Mouse (Mus musculus): ENCODE results near the gene Enc1.

DNA sequence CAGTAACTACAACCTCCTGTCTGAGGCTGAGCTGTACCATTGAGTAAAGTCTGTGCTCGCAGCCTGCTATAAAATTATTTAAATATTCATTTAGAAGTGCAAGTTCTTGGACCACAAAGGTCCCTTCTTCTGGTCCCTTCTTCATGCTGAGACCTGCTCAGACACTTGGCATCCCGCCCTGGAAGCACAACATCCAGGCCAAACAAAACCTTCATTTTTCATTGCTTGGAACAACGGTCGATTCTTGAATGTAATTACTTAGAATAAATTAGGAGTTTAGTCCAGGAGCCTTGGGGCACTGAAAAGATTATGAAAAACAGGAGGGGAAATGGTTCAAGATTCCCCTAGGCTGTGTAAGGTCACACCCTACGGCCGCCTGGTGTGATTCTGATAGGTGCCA lies 5.0 kb upstream of the Enc1 start:
- TF ChIP-seq CTCF (IDR thresholded peaks at IDR 0.05; ENCODE audit: low read depth) (no peak), EP300 (optimal IDR thresholded peaks at IDR 0.05) (no peak)

All from stomach, postnatal 0 days (tissue).